Mouse (Mus musculus): ENCODE measurements around the gene Stard10. TPM values are rescaled to one million over a fixed set of nuclear protein-coding genes. Genes with fewer than 3 reads are reported as not detected.

Stard10 gene
- total RNA-seq, 2 experiments from 2014 or later = 38.1 to 90.0 TPM

GRCm38 (mm10) chr7:101330074-101330840 is 13.4 kb downstream of the Stard10 start:
- peak in 1 of 2 experiments; percentile 46 for DNase-seq (ENCODE audit: low spot score in 2 of 2)

GRCm38 (mm10) chr7:101330841-101331173 is 13.9 kb downstream of the Stard10 start:
- no peak for DNase-seq (ENCODE audit: low spot score in 2 of 2)

- no peak for DNase-seq (ENCODE audit: low spot score in 2 of 2)
Observed at GRCm38 (mm10) chr7:101332045-101332831, 15.4 kb downstream of the Stard10 start.

GRCm38 (mm10) chr7:101335228-101335627 is 18.3 kb downstream of the Stard10 start:
- no peak for DNase-seq (ENCODE audit: low spot score in 2 of 2)

DNA sequence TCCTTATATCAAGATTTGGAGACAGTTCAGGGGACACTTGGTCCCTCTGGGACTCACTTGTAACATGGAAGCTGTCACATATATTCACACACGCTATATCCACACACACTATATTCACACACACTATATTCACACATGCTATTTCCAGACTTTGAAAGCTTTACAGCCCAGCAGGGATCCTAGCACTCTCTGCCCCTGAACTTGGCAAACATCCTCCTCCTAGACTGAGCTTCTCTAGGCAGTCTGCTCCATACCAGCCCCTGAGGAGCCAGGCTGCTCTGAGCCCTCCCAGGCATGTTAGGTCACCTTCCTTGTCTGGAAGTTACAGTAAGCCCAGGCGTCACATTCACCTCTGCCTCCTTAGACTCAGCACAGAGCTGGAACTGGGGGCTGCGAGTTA is 19.8 kb downstream of the Stard10 start:
- no peak for DNase-seq (ENCODE audit: low spot score in 2 of 2)

GRCm38 (mm10) chr7:101337401-101337800 is 20.5 kb downstream of the Stard10 start:
- DNase-seq (ENCODE audit: low spot score in 2 of 2) = no peak

GRCm38 (mm10) chr7:101341405-101341804 is 24.5 kb downstream of the Stard10 start:
- DNase-seq (ENCODE audit: low spot score in 2 of 2) = no peak

GRCm38 (mm10) chr7:101343135-101343534 is 26.2 kb downstream of the Stard10 start:
- DNase-seq (ENCODE audit: low spot score in 2 of 2) = no peak

DNA sequence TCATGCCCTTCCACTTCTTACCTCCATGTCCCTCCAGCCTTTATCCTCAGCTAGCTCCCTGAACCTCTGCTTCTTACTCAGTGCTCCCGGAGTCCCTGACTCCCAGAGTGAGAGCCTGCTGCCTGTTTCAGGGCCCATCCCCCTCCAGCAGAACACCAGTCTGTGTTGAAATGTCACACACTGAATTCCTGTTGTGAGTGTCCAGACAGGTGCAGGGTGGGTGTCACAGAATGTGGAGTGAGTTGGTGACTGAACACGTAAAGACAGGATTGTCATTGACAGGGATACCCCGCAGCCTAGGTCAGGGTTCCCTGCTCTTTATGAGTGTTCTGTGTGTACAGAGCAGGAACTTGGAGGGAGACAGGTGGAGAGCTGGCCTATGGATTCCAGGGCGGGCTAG is 28.0 kb downstream of the Stard10 start:
- DNase-seq (ENCODE audit: low spot score in 2 of 2) = no peak

DNA sequence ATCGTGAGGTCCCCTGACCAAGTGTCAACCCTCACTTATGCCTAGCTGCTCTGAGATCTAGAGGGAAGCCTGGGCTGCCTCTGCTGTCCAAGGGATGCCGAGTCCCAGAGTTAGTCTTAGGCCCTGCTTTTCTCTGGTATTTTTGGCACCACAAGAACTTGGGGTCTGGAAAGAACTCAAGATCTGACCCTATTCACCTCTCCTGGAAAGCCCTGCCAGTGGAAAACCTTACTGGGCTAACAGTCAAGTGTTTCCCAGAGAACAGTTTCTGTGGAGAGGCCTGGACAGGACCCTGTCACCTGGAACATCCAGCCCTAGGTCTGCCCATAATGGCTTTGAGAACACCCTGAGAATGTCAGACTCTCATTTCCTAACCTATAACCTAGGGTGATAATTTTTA is 30.1 kb downstream of the Stard10 start:
- DNase-seq (ENCODE audit: low spot score in 2 of 2) = no peak

DNA sequence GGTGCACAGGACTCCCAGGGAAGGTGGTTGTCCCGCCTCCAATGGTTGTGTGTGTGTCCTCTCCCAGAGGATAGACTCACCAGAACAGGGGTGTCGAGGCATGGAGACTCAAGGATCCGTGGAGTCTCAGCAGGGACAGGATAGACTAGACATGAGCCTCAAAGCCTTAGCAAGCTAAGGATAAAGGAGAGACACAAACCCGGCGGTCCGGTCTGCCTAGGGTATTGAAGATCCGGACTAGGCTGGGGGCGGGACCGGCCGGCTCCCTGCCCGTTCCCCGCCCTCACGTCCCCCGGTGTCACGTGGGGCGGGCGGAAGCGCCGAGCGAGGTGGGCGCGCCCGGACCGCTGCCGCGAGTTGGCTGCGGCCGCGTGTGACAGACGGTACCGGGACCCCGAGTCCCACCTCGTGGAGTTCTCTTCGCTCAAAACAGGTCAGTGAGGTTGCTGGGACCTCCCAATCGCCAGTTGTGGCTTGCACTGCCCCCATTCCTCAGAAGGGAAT is 30.9 kb downstream of the Stard10 start, which contains the start of gene Arap1:
Gene Arap1, plus strand, starts transcription at position 301 of the 504 bp plus-strand sequence.
- DNase-seq (ENCODE audit: low spot score in 2 of 2) = peak; percentile 47 to 71

DNA sequence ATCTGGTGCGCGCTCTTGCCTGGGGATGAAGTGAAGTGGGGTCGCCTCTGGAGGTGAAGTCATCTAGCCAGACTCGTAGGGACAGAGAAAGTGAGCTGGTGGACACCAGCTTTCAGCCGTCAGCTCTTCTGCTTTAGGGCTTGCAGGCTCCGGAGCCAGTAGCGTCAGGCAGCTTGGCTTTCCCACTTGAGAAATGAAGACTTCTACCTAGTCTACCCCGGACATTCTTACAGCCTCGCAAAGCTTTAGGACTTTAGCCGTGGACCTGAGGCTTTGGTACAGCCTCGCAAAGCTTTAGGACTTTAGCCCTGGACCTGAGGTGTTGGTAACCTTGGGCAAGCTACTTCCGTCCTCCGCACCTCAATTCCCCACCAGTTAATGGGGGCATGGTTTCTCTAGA is 31.4 kb downstream of the Stard10 start:
- DNase-seq (ENCODE audit: low spot score in 2 of 2) = no peak

- DNase-seq (ENCODE audit: low spot score in 2 of 2) = no peak
Observed at GRCm38 (mm10) chr7:101349861-101350260, 33.0 kb downstream of the Stard10 start.

- DNase-seq (ENCODE audit: low spot score in 2 of 2) = no peak
Observed at GRCm38 (mm10) chr7:101352404-101352803, 35.5 kb downstream of the Stard10 start.

DNA sequence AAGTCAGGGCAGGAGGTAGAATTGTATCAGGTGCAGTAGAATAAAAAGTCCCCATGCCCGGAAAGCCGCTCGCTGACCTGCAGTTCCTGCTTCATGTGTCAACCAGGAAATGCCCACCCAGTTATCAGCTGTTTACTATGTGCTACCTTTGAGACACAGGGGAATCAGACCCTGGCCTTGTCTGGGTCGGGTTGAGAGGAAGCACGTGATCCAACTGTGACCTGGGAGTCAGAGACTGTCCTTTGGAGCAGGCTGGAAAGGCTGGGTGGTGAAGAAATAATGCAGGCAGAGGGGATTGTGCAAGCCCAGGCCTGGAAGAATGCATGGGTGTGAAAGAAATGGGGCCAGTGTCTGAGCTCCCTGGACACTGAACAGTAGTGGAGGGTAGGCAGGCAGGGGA is 37.5 kb downstream of the Stard10 start:
- no peak for DNase-seq (ENCODE audit: low spot score in 2 of 2)

- DNase-seq (ENCODE audit: low spot score in 2 of 2) = no peak
Observed at GRCm38 (mm10) chr7:101355551-101356100, 38.7 kb downstream of the Stard10 start.

DNA sequence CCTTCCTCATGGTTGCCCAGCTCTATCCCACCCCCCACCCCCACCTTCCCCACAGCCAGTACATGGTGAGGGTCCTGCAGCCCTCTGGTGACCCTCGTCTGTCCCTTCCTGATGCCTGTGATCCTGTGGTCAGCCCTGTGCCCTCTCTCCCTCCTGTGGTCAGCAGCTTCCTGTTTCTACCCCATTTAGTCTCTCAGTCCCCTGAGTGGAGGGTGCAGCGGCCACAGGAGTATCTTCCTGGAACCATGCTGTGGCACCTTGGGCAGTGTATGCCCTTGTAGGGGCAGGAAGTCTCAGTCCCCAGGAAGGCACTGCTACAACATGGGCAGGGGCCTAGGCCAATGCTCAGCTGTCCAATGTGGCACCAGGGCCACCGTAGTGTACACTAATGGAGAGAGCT is 40.0 kb downstream of the Stard10 start:
- no peak for DNase-seq (ENCODE audit: low spot score in 2 of 2)

DNA sequence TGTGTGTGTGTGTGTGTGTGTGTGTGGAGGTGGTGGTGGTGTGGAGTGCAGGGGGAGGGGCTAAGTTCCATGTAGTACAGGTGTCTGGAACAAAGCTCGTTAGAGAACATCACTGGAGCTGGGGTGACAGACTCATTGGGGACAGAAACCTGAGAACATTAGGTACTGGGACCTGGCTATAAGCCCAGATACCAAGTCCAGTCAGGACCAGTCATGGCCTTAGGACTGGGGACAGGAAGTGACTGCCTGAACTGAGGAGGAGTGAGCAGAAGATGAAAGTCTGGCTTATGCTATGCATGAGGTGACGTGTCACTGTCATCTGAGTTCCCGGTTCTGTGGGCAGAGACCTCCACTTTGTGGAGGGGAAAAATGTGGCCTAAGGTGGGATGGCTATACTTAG is 43.5 kb downstream of the Stard10 start:
- no peak for DNase-seq (ENCODE audit: low spot score in 2 of 2)

DNA sequence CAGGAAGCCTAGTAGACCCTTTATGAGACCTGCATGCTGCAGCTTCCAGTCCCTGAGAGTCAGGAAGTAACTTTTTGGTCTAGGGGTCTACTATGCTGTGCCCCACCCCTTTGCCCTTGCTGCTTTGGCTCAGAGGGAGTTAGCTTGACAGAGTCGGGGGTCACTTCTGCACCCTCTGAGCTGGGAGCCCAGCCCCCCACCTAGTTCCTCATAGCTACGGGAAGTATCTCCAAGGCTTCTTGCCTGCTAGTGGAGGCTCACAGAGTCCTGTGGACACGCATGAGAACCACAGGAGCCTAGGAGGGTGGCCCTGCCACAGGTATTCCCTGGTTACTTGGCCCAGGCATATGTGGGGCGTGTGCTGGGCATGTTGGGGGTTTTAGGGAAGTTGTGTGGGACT is 44.1 kb downstream of the Stard10 start:
- no peak for DNase-seq (ENCODE audit: low spot score in 2 of 2)

DNA sequence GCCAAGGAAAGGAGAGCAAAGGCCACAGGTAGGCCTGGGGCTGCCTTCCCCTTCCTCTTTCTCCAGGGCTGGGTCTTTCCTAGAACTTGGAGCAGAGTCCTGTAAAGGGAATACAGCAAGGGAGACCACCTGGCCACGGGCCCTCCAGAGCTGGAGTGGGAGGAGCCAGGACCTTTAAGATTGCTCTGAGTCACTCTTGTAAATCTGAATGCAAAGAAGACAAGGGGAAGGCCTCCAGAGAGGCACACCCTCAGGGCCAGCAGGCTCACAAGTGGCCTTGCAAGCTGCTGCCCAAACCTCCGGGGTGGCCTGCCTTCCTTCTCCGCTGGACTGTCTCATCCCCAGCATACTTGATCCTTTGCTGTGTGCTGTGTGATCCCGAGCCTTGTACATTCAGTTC is 44.9 kb downstream of the Stard10 start:
- peak in 1 of 2 experiments; percentile 27 for DNase-seq (ENCODE audit: low spot score in 2 of 2)

DNA sequence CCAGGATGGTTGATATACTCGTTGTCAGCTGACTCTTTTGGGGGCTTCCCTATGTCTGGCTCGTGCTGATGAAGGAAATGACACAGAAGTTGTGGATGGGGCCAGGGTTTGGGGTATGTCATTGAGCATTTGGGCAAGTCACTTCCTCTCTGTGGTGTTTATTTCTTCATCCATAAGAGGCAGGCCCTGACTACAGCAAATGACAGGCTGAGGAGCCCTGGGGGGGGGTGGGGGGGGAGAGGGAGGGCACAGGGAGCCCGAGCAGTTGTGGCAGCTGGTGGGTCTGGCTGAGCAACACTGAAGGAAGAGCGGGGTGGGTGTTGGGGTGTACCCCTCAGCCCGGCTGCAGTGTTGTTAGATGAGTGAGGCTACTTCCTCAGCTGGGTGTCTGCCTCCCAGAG is 45.9 kb downstream of the Stard10 start:
- no peak for DNase-seq (ENCODE audit: low spot score in 2 of 2)

DNA sequence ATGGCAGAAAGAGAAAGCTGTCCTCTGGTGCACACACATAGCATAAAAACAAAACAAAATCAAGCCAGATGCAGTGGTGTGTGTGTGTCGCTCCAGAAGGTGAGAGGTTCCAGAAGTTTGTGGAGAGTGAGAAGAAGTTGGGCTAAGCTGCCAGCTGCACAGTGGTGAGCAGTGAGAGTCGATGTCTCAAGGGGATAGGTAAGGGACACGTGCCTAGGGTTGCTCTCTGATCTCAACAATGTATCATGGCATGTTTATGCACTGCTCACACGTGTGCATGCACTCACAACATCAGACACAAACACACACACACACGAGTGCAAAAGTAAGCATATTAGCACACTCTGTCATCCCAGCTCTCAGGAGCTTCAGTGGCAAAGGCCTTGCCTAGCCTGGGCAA is 47.0 kb downstream of the Stard10 start:
- no peak for DNase-seq (ENCODE audit: low spot score in 2 of 2)

Data from adrenal gland, adult 18-20 months (tissue).